Mouse (Mus musculus): Measurements from ENCODE around the gene Gm10436. TPM values are rescaled to one million over a fixed set of nuclear protein-coding genes. Genes with fewer than 3 reads are reported as not detected.
"Not testable (repeated sequence)": the region's sequence is repeated elsewhere in the genome, so short reads cannot be mapped to it uniquely, and the experiment has no call there.

The Gm10436 gene
- polyA plus RNA-seq (2012; ENCODE audit: insufficient read depth, insufficient read length, low replicate concordance, missing spikeins), result not detected in 2 replicates

GRCm38 (mm10) chr12:88182008-88182407, at the start of gene Gm10436:
Gene Gm10436, minus strand, starts transcription at chr12:88182108.
- H3K4me1 ChIP-seq (ENCODE audit: control insufficient read depth, insufficient read depth, low read length); H3K27ac ChIP-seq (ENCODE audit: insufficient read depth, low read depth, low read length); H3K4me3 ChIP-seq (ENCODE audit: insufficient read depth, low read depth, low read length): not testable (repeated sequence)
- WGBS, result 72% methylated on average over 1 of the region's 1 CpGs

DNA sequence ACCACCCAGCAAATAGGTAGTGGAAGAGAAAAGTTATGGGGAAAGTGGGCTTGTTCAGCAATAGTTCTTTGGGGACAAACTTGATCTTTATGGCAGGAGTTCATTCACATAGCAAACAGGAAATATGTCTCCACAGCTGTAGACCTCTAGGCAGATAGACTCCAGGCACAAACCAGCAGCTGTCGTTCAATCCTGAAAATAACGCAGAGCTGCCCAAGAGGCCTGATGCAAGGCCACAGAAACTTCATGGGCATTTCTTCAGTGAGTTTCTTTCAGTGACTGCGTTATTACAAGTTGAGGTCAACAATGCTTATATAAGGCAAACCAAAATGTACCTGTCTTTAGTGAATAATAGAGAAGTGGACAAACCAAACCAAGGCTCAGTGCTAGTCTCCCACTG, 37.5 kb upstream of the Gm10436 start:
- Histone ChIP-seq H3K4me3 (ENCODE audit: insufficient read depth, low read depth, low read length) (no peak overlapping the region), H3K4me1 (ENCODE audit: control insufficient read depth, insufficient read depth, low read length) (no peaks in the 10 kb centered on the region), H3K27ac (ENCODE audit: insufficient read depth, low read depth, low read length) (no peak overlapping the region)
- 92% methylated on average over 3 of the region's 3 CpGs for WGBS
- no peak for TF ChIP-seq POLR2A (IDR thresholded peaks at IDR 0.05; ENCODE audit: insufficient read depth, low read depth, low read length)
- no peak for TF ChIP-seq CTCF (IDR thresholded peaks at IDR 0.05; ENCODE audit: insufficient read depth, low read depth, low read length)

DNA sequence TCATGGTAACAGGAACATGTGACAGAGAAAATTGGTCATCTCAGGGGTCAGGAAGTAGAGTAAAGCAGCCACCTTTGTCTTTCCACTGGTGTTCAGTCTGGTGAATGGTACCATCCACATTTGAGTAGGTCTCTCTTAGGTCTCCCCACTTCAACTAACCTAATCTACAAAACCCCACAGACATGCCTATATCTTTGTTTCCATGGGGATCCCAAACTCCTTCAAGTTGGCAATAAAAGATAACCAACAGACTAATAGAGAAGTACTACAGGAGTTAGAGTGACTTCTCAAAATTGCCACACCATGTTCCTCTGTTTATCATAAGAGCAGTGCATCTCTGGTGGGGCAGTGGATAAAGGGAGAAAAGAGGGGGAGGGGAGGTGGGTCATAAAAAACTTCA, 36.2 kb upstream of the Gm10436 start:
- H3K4me3 ChIP-seq (ENCODE audit: insufficient read depth, low read depth, low read length); H3K4me1 ChIP-seq (ENCODE audit: control insufficient read depth, insufficient read depth, low read length); H3K27ac ChIP-seq (ENCODE audit: insufficient read depth, low read depth, low read length): not testable (repeated sequence)

- Histone ChIP-seq H3K4me3 (ENCODE audit: insufficient read depth, low read depth, low read length) (no peak overlapping the region), H3K4me1 (ENCODE audit: control insufficient read depth, insufficient read depth, low read length) (no peaks in the 10 kb centered on the region), H3K27ac (ENCODE audit: insufficient read depth, low read depth, low read length) (no peak overlapping the region)
- 83% methylated on average over 12 of the region's 12 CpGs for WGBS
- TF ChIP-seq CTCF (IDR thresholded peaks at IDR 0.05; ENCODE audit: insufficient read depth, low read depth, low read length), result no peak
- TF ChIP-seq POLR2A (IDR thresholded peaks at IDR 0.05; ENCODE audit: insufficient read depth, low read depth, low read length), result no peak
These were observed 32.7 kb upstream of the Gm10436 start for GRCm38 (mm10) chr12:88214641-88215040.

- not testable (repeated sequence) for H3K27ac ChIP-seq (ENCODE audit: insufficient read depth, low read depth, low read length); H3K4me1 ChIP-seq (ENCODE audit: control insufficient read depth, insufficient read depth, low read length); H3K4me3 ChIP-seq (ENCODE audit: insufficient read depth, low read depth, low read length)
- WGBS, result 89% methylated on average over 9 of the region's 9 CpGs
These were observed 29.6 kb upstream of the Gm10436 start for GRCm38 (mm10) chr12:88211458-88211857.

DNA sequence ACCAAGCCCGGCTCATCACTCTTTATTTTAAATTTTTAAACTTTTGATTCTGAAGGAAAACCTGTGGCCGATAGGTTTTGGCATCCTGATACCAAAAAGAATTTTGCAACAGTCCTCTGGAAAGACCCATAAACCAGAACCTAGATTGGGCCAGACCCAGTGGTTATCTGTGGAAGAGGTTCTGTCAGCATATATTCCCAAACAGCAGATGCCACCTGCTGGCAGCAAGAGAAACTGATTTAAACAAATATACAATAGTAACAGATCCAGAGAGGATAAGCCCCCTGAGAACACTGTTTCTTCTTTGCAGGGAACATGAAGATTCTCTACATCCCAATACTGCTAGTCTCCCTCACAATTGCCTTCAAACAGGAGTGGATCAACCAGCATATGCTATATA, 20.9 kb upstream of the Gm10436 start:
- TF ChIP-seq CTCF (IDR thresholded peaks at IDR 0.05; ENCODE audit: insufficient read depth, low read depth, low read length), result no peak
- no peak for TF ChIP-seq POLR2A (IDR thresholded peaks at IDR 0.05; ENCODE audit: insufficient read depth, low read depth, low read length)
- Histone ChIP-seq H3K27ac (ENCODE audit: insufficient read depth, low read depth, low read length) (no peak overlapping the region), H3K4me1 (ENCODE audit: control insufficient read depth, insufficient read depth, low read length) (no peaks in the 10 kb centered on the region), H3K4me3 (ENCODE audit: insufficient read depth, low read depth, low read length) (no peak overlapping the region)
- WGBS, result 91% methylated on average over 2 of the region's 2 CpGs

Other genes with a start within 250 kb of the Gm10436 start
- gene Gm2042, start 228.0 kb downstream of the Gm10436 start, polyA plus RNA-seq (2012; ENCODE audit: insufficient read depth, insufficient read length, low replicate concordance, missing spikeins), result not detected in 2 replicates
- not detected in 2 replicates for gene Gm2075, start 170.3 kb downstream of the Gm10436 start, polyA plus RNA-seq (2012; ENCODE audit: insufficient read depth, insufficient read length, low replicate concordance, missing spikeins)
- gene Gm6803, start 163.3 kb downstream of the Gm10436 start, polyA plus RNA-seq (2012; ENCODE audit: insufficient read depth, insufficient read length, low replicate concordance, missing spikeins), result not detected in 2 replicates
- gene Gm2056, start 155.1 kb downstream of the Gm10436 start, polyA plus RNA-seq (2012; ENCODE audit: insufficient read depth, insufficient read length, low replicate concordance, missing spikeins), result not detected in 2 replicates
- not detected in 2 replicates for gene Gm16368, start 98.4 kb downstream of the Gm10436 start, polyA plus RNA-seq (2012; ENCODE audit: insufficient read depth, insufficient read length, low replicate concordance, missing spikeins)
- not detected in 2 replicates for gene Gm8332, start 68.0 kb upstream of the Gm10436 start, polyA plus RNA-seq (2012; ENCODE audit: insufficient read depth, insufficient read length, low replicate concordance, missing spikeins)
- gene Gm5662, start 92.4 kb upstream of the Gm10436 start, polyA plus RNA-seq (2012; ENCODE audit: insufficient read depth, insufficient read length, low replicate concordance, missing spikeins), result not detected in 2 replicates
- not detected in 2 replicates for gene Gm5039, start 141.9 kb upstream of the Gm10436 start, polyA plus RNA-seq (2012; ENCODE audit: insufficient read depth, insufficient read length, low replicate concordance, missing spikeins)
- not detected in 2 replicates for gene Adck1, start 178.4 kb upstream of the Gm10436 start, polyA plus RNA-seq (2012; ENCODE audit: insufficient read depth, insufficient read length, low replicate concordance, missing spikeins)

Measured in olfactory bulb, adult 2 months (tissue).